Mouse (Mus musculus) E14TG2a.4 (cell line): Measurements from ENCODE around the gene Klhdc3.

Experiments
- CTCF ChIP-seq: conservative IDR thresholded peaks from 2 replicates; pipeline ENCODE4 v1.5.1; 2014; ENCODE audit warnings: low read length
- NANOG ChIP-seq: IDR thresholded peaks from 2 replicates; pipeline ENCODE4 v1.6.1; 2014; ENCODE audit warnings: borderline replicate concordance, low read length, mixed read lengths

DNA sequence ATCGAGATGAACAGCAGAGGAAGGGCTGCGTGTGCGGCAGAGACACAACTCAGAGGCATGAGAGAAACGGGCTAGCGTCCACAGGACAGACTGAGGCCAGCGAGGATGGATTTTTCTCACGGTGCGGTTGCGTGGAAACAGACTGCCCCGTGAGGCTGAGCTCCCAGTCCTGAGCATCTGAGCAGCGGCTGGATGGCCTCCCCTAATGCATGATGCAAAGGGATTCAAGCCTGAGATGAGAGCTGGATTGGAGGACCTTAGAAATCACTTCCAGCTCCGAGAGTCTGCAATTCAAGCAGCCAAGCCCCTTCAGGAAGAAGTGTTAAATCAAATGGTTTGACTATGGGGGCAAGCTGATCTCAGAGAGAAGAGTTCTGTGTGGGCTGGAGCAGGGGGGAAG is 20.8 kb upstream of the Klhdc3 start:
- TF ChIP-seq CTCF (no peak), NANOG (no peak)
